Mouse (Mus musculus): ENCODE results near the gene Kcnc4. TPM values are rescaled to one million over a fixed set of nuclear protein-coding genes. Genes with fewer than 3 reads are reported as not detected.

The Kcnc4 gene
- total RNA-seq, 2 experiments from 2014 or later = 33.9 to 37.5 TPM

DNA sequence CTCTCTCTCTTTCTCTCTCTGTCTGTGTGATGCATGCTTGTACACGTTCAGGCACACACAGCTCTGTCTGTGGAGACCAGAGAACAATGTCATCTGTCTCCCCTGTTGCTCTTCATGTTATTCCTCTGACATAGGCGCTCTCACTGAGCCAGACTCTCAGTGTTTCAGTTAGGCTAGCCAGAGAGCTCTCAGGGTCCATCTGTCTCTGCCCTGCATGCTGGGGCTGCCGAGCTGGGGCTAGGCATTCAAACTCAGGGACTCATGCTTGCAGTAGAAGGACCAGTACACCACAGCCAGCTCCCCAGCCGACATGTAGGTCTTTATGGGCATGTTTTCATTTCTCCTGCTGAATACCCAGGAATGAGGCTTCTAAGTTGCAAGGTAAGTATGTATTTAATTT lies 68.2 kb downstream of the Kcnc4 start:
- DNase-seq (ENCODE audit: low spot score in 2 of 2) = no peak

Other genes with a start within 250 kb of the Kcnc4 start
- not detected for gene Cym, start 237.8 kb downstream of the Kcnc4 start, total RNA-seq (2021)
- gene A630076J17Rik, start 228.9 kb downstream of the Kcnc4 start, total RNA-seq (2021) = not detected
- not detected for gene Prok1, start 219.8 kb downstream of the Kcnc4 start, total RNA-seq (2021)
- 10 to 100 TPM; 55.2 to 60.4 TPM for gene Lamtor5, start 180.7 kb downstream of the Kcnc4 start, total RNA-seq (2021)
- 1 to 10 TPM; 2.3 TPM for gene Slc16a4, start 168.3 kb downstream of the Kcnc4 start, total RNA-seq (2021)
- gene Rbm15, start 125.9 kb downstream of the Kcnc4 start, total RNA-seq (2021) = 10 to 100 TPM; 23.4 to 25.1 TPM
- gene Slc6a17, start 58.5 kb upstream of the Kcnc4 start, total RNA-seq (2021) = 100 to 1,000 TPM; 197 to 222 TPM
- not detected for gene Ubl4b, start 95.5 kb upstream of the Kcnc4 start, total RNA-seq (2021)
- gene Alx3, start 135.5 kb upstream of the Kcnc4 start, total RNA-seq (2021) = under 1 TPM; 0.37 to 0.40 TPM
- gene Gm10961, start 171.8 kb upstream of the Kcnc4 start, total RNA-seq (2021) = not detected
- 10 to 100 TPM; 90.6 to 98.7 TPM for gene Strip1, start 172.1 kb upstream of the Kcnc4 start, total RNA-seq (2021)
- 100 to 1,000 TPM; 268 to 272 TPM for gene Ahcyl1, start 237.0 kb upstream of the Kcnc4 start, total RNA-seq (2021)

Data from layer of hippocampus, postnatal 10 days (tissue).